24 mouse cellular contexts compared by ENCODE assay signal in the genomic region with DNA sequence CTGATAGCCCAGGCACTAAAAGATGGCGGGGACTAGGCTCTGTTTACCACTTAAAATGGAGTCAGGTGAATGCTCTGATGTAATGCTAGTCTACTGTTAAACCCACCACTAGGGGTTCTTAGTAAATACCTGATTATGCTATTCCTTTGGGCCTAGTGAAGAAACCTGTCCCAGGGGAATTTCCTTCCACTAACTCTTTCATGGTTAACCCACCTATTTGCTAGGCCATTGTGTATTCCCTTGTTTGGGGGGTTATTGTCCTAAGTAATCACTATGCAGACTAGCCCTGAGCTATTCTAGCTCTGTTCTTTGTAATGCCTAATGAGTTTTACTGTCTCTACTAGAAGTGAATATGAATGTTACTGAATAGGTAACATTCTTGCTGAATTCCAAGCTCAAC. TPM values are rescaled to one million over a fixed set of nuclear protein-coding genes. Genes with fewer than 3 reads are reported as not detected.
"Had no signal": no experiment of that assay in that cellular context is flagged by ENCODE, and none has a peak within 500 bp of the region (broad histone marks: within the 10 kb centered on the region; RNA-seq: fewer than 3 reads in every experiment).

No protein-coding gene starts in this region.

RNA-seq across cellular contexts. Expression of a gene that starts 9.5 kb away (rescaled TPM):
- polyA plus RNA-seq: heart, embryonic 12.5 days; heart, embryonic 13.5 days; heart, embryonic 14.5 days; heart, embryonic 15.5 days; heart, postnatal 0 days; hindbrain, embryonic 10.5 days; hindbrain, embryonic 11.5 days; hindbrain, embryonic 12.5 days; hindbrain, embryonic 13.5 days; hindbrain, embryonic 14.5 days; hindbrain, embryonic 15.5 days; hindbrain, embryonic 16.5 days; hindbrain, postnatal 0 days; inflammation-experienced regulatory T-cells, adult 6 months; intestine, embryonic 14.5 days; intestine, embryonic 15.5 days; intestine, embryonic 16.5 days; intestine, postnatal 0 days; kidney, adult 2 months; kidney, embryonic 14.5 days; kidney, embryonic 15.5 days; kidney, embryonic 16.5 days; kidney, postnatal 0 days; large intestine, adult 2 months had no signal

RNA-seq across cellular contexts. Expression of a gene that starts 42.8 kb away (rescaled TPM):
- polyA plus RNA-seq: heart, embryonic 12.5 days; heart, embryonic 13.5 days; heart, embryonic 14.5 days; heart, postnatal 0 days; hindbrain, embryonic 10.5 days; hindbrain, embryonic 11.5 days; hindbrain, embryonic 12.5 days; hindbrain, embryonic 13.5 days; hindbrain, embryonic 14.5 days; hindbrain, embryonic 15.5 days; hindbrain, embryonic 16.5 days; hindbrain, postnatal 0 days; inflammation-experienced regulatory T-cells, adult 6 months; intestine, embryonic 14.5 days; intestine, embryonic 15.5 days; intestine, embryonic 16.5 days; intestine, postnatal 0 days; kidney, adult 2 months; kidney, embryonic 14.5 days; kidney, embryonic 15.5 days; kidney, embryonic 16.5 days; kidney, postnatal 0 days; large intestine, adult 2 months had no signal

RNA-seq across cellular contexts. Expression of a gene that starts 44.0 kb away (rescaled TPM):
- polyA plus RNA-seq: heart, embryonic 12.5 days; heart, embryonic 13.5 days; heart, embryonic 14.5 days; heart, embryonic 15.5 days; heart, postnatal 0 days; hindbrain, embryonic 10.5 days; hindbrain, embryonic 11.5 days; hindbrain, embryonic 12.5 days; hindbrain, embryonic 13.5 days; hindbrain, embryonic 14.5 days; hindbrain, embryonic 15.5 days; hindbrain, embryonic 16.5 days; hindbrain, postnatal 0 days; inflammation-experienced regulatory T-cells, adult 6 months; intestine, embryonic 14.5 days; intestine, embryonic 15.5 days; intestine, embryonic 16.5 days; intestine, postnatal 0 days; kidney, adult 2 months; kidney, embryonic 14.5 days; kidney, embryonic 15.5 days; kidney, embryonic 16.5 days; kidney, postnatal 0 days; large intestine, adult 2 months had no signal
